Mouse (Mus musculus) T-cell, adult 2 months (primary cell): ENCODE data around the gene S100b.
A peak's percentile ranks its signal among the peaks of the same experiment; 100 is the strongest.

ENCODE experiments used
- DNase-seq: peaks from one replicate; pipeline ENCODE4 v3.0.0; 2022; ENCODE audit warnings: low spot score

S100b gene

GRCm38 (mm10) chr10:76260358-76261059 lies 6.9 kb downstream of the S100b start:
- no peak for DNase-seq

GRCm38 (mm10) chr10:76261447-76261846 lies 7.8 kb downstream of the S100b start:
- DNase-seq, result no peak

- no peak for DNase-seq
Observed at GRCm38 (mm10) chr10:76262431-76262830, 8.8 kb downstream of the S100b start.

GRCm38 (mm10) chr10:76271238-76271637 lies 17.6 kb downstream of the S100b start:
- peak; percentile 69 for DNase-seq

- no peak for DNase-seq
Observed at GRCm38 (mm10) chr10:76275256-76275655, 21.6 kb downstream of the S100b start.

- no peak for DNase-seq
Observed at GRCm38 (mm10) chr10:76278541-76279097, 25.0 kb downstream of the S100b start.

GRCm38 (mm10) chr10:76288268-76288993 lies 34.8 kb downstream of the S100b start:
- DNase-seq, result no peak

GRCm38 (mm10) chr10:76289052-76289451 lies 35.4 kb downstream of the S100b start:
- no peak for DNase-seq

GRCm38 (mm10) chr10:76289936-76290671 lies 36.5 kb downstream of the S100b start:
- DNase-seq, result no peak

GRCm38 (mm10) chr10:76293222-76293621 lies 39.6 kb downstream of the S100b start:
- no peak for DNase-seq

GRCm38 (mm10) chr10:76300133-76300532 lies 46.5 kb downstream of the S100b start:
- DNase-seq, result no peak

- peak; percentile 63 for DNase-seq
Observed at GRCm38 (mm10) chr10:76306738-76307137, 53.1 kb downstream of the S100b start.
